Mouse (Mus musculus) stomach, embryonic 16.5 days (tissue): ENCODE data around the gene Cask. TPM values are rescaled to one million over a fixed set of nuclear protein-coding genes. Genes with fewer than 3 reads are reported as not detected.

Experiments used
- ATAC-seq: fragments of 200-750 bp; cut with Nextera tagmentation; 2 replicates; pipeline ENCODE4 v1.8.0; 2017; ENCODE audit warnings: moderate number of reproducible peaks, moderate TSS enrichment; ENCODE audit not compliant: insufficient read depth, low FRiP score
- H3K27ac ChIP-seq: fragments of 300-500 bp; sonication (generic); 2 replicates; pipeline ENCODE4 v1.5.1; 2014; ENCODE audit warnings: low read length
- H3K27me3 ChIP-seq: fragments of 300-500 bp; sonication (generic); 2 replicates; pipeline ENCODE4 v1.6.1; 2014; ENCODE audit warnings: low read length, control low read depth, mixed read lengths; ENCODE audit not compliant: control insufficient read depth, insufficient read depth
- H3K36me3 ChIP-seq: fragments of 300-500 bp; sonication (generic); 2 replicates; pipeline ENCODE4 v1.6.1; 2014; ENCODE audit warnings: low read length; ENCODE audit not compliant: control insufficient read depth, insufficient read depth
- H3K4me1 ChIP-seq: fragments of 300-500 bp; sonication (generic); 2 replicates; pipeline ENCODE4 v1.6.1; 2014; ENCODE audit warnings: low read length, control low read depth, mixed read lengths; ENCODE audit not compliant: control insufficient read depth, insufficient read depth
- H3K4me2 ChIP-seq: fragments of 300-500 bp; sonication (generic); 2 replicates; pipeline ENCODE4 v1.6.1; 2014; ENCODE audit warnings: low read depth, low read length, mixed read lengths
- H3K4me3 ChIP-seq: fragments of 300-500 bp; sonication (generic); replicated peaks from 2 replicates; pipeline ENCODE4 v1.5.1; 2014; ENCODE audit warnings: mild to moderate bottlenecking, low read length
- H3K9ac ChIP-seq: fragments of 300-500 bp; sonication (generic); 2 replicates; pipeline ENCODE4 v1.6.1; 2014; ENCODE audit warnings: low read length
- H3K9me3 ChIP-seq: fragments of 300-500 bp; sonication (generic); replicated peaks from 2 replicates; pipeline ENCODE4 v1.6.1; 2016; ENCODE audit warnings: low read length, control low read depth; ENCODE audit not compliant: control insufficient read depth
- WGBS: fragments of 180-500 bp; shearing (Covaris S2); extraction: QIAGEN DNeasy Blood & Tissue Kit; methylation state at CpG from one replicate; pipeline ENCODE4 v1.1.7; 2014; 5-methylcytosine and 5-hydroxymethylcytosine counted together
- polyA plus RNA-seq: library from polyadenylated mRNA; unstranded; fragments of >200 nt; fragmentation: Nextera tagmentation; extraction: Ambion mirVana; gene quantifications from 2 replicates; pipeline ENCODE4 v1.2.1, GENCODE M21; 2015

Gene Cask
- polyA plus RNA-seq, 1 experiment from 2014 or later: 15.2 TPM

GRCm38 (mm10) chrX:13520566-13520965, 330.6 kb downstream of the Cask start:
- ATAC-seq: no peak
- Histone ChIP-seq H3K27me3 (peaks cover 4% of the 10 kb centered on the region; the same call in 1 of the 2 replicates), H3K4me3 (no peak overlapping the region), H3K9ac (no peak overlapping the region), H3K4me2 (no peak overlapping the region), H3K36me3 (no peaks in the 10 kb centered on the region), H3K4me1 (no peaks in the 10 kb centered on the region), H3K9me3 (no peaks in the 10 kb centered on the region), H3K27ac (no peak overlapping the region)
- 90% methylated on average over 4 of the region's 4 CpGs for WGBS

GRCm38 (mm10) chrX:13519408-13519783, 331.8 kb downstream of the Cask start:
- no peak for ATAC-seq
- 59% methylated on average over 5 of the region's 5 CpGs for WGBS
- Histone ChIP-seq H3K27me3 (peaks cover 4% of the 10 kb centered on the region; the same call in 1 of the 2 replicates), H3K4me2 (no peak overlapping the region), H3K9me3 (no peaks in the 10 kb centered on the region), H3K27ac (no peak overlapping the region), H3K4me3 (no peak overlapping the region), H3K36me3 (no peaks in the 10 kb centered on the region), H3K9ac (no peak overlapping the region), H3K4me1 (no peaks in the 10 kb centered on the region)

DNA sequence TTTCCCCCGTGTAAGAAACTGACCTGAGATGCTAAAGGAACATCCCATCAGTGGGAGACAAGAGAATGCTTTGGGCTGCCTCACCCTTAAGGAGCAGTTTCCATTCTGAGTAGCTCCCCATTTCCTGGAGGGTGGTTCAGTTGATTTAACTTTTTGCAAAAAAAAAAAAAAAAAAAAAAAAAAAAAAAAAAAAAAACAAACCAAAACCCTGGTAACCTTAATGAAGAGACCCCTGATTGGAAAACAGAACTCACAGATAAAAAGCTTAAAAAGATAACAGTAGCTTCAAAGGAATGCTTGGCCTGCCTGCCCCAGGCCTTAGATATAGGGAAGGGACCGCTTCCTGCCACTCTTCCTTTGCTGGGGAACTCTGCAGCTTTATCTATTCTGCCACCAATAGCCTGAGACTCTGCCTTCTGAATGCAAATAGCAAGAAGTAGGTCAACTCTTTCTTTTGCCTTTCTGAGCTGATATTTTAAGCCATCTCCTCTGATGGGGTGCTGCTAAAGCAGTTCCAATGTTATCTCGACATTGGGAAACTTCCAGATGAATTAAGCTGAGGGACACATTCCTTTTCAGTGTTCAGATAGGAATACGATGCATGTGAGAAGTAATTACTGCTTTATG, 332.3 kb downstream of the Cask start:
- ATAC-seq: no peak
- Histone ChIP-seq H3K36me3 (no peaks in the 10 kb centered on the region), H3K27ac (no peak overlapping the region), H3K27me3 (peaks cover 4% of the 10 kb centered on the region; the same call in 1 of the 2 replicates), H3K9me3 (no peaks in the 10 kb centered on the region), H3K4me2 (no peak overlapping the region), H3K9ac (no peak overlapping the region), H3K4me1 (no peaks in the 10 kb centered on the region), H3K4me3 (no peak overlapping the region)
- WGBS: 74% methylated on average over 4 of the region's 4 CpGs

DNA sequence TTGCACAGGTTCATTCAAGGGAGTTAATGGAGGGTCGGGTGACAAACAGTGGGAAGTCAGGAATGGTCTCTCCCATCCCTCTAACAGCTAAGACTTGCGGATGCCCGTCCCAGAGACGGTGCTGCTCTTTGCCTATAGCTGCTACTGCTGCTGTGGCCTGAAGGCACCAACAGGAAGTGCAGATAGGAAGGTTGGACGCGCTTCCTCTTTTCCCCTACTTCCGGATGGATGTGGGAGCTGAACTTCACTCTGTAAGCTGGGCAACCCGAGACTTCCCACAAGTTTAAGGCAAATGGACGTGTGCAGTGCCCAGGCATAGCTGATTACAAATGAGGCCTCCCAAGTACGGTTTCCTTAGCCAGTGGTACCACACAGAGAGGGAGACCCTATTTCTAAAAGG, 333.1 kb downstream of the Cask start:
- Histone ChIP-seq H3K4me3 (no peak overlapping the region), H3K9ac (no peak overlapping the region), H3K4me1 (no peaks in the 10 kb centered on the region), H3K9me3 (no peaks in the 10 kb centered on the region), H3K4me2 (no peak overlapping the region), H3K27ac (no peak overlapping the region), H3K27me3 (peaks cover 4% of the 10 kb centered on the region; the same call in 1 of the 2 replicates), H3K36me3 (no peaks in the 10 kb centered on the region)
- ATAC-seq: no peak
- 78% methylated on average over 10 of the region's 10 CpGs for WGBS

DNA sequence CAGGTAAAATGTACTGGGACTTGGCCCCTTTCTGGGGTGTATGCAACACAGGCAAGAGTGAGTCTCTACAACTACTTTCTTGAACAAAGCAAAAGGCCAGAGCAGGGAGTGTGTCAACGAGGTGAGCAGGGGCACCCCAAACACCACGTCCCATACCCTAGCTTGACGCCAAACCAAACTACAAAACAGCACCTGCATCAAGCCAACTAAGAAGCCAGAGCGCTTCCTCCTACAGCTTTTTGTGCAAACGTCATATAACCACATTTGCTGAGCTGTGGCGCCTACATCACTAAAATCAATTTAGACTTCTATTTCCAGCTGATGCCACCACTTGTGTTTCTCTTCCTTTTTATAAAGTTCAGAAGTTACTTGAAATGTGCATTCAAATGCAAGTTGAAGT, 334.7 kb downstream of the Cask start:
- Histone ChIP-seq H3K4me3 (no peak overlapping the region), H3K4me1 (no peaks in the 10 kb centered on the region), H3K27me3 (peaks cover 4% of the 10 kb centered on the region; the same call in 1 of the 2 replicates), H3K36me3 (no peaks in the 10 kb centered on the region), H3K9me3 (no peaks in the 10 kb centered on the region), H3K4me2 (no peak overlapping the region), H3K27ac (no peak overlapping the region), H3K9ac (no peak overlapping the region)
- 79% methylated on average over 6 of the region's 6 CpGs for WGBS
- no peak for ATAC-seq

- ATAC-seq: no peak
- H3K4me2 ChIP-seq: no peak overlapping the region
- H3K27me3 ChIP-seq: no peaks in the 10 kb centered on the region; the same call in 1 of the 2 replicates
- H3K9me3 ChIP-seq: no peaks in the 10 kb centered on the region
- no peaks in the 10 kb centered on the region for H3K36me3 ChIP-seq
- WGBS: 89% methylated on average over 5 of the region's 5 CpGs
- H3K4me3 ChIP-seq: no peak overlapping the region
- no peak overlapping the region for H3K27ac ChIP-seq
- H3K4me1 ChIP-seq: no peaks in the 10 kb centered on the region
- H3K9ac ChIP-seq: no peak overlapping the region
These were observed 337.3 kb downstream of the Cask start for GRCm38 (mm10) chrX:13513864-13514263.

- Histone ChIP-seq H3K36me3 (no peaks in the 10 kb centered on the region), H3K9me3 (no peaks in the 10 kb centered on the region), H3K4me2 (no peak overlapping the region), H3K27me3 (no peaks in the 10 kb centered on the region; the same call in 1 of the 2 replicates), H3K27ac (no peak overlapping the region), H3K4me3 (no peak overlapping the region), H3K9ac (no peak overlapping the region), H3K4me1 (no peaks in the 10 kb centered on the region)
- 41% methylated on average over 2 of the region's 2 CpGs for WGBS
- no peak for ATAC-seq
These were observed 338.0 kb downstream of the Cask start for GRCm38 (mm10) chrX:13513127-13513526.

DNA sequence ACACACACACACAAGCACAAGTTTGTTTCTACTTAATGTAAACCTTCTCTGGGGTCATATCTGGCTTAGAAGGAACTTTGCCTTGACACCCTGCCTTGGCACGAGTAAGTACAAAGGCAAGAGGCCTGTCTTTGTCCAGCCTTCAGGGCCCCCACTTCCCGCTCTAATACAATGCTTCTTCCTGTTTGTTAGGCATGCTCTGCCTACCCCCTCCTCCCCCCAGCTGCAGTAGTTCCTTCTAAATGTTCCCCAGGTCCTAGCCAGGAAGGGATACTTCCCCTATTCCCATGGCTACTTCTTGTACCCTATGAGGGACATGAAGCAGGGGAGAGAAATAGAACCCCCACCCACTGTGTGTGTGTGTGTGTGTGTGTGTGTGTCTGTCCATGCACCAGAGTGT, 344.8 kb downstream of the Cask start:
- Histone ChIP-seq H3K4me3 (no peak overlapping the region), H3K9me3 (no peaks in the 10 kb centered on the region), H3K4me1 (no peaks in the 10 kb centered on the region), H3K9ac (no peak overlapping the region), H3K4me2 (no peak overlapping the region), H3K27ac (no peak overlapping the region), H3K36me3 (no peaks in the 10 kb centered on the region), H3K27me3 (no peaks in the 10 kb centered on the region; the same call in 1 of the 2 replicates)
- 33% methylated on average over 2 of the region's 2 CpGs for WGBS
- no peak for ATAC-seq

DNA sequence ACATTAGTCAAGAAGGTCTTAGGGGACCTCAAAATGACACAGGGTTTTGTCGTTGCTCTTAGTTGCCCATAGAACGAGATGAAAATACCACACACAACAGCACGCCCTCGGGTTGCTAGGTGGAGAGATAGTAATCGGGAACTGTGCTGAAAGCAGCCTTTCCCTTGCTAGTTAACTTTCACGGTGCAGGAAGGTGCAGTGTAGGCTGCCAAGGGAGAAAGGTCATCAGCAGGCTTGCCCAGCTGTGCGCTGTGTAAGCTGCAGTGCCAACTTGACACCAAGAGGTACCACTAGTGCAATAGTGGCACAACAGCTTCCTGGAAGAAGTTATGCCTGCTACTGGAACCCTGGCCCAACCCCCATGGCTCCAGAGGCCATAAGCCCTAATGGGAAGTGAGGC, 346.8 kb downstream of the Cask start:
- ATAC-seq: no peak
- H3K4me3 ChIP-seq: no peak overlapping the region
- no peaks in the 10 kb centered on the region for H3K36me3 ChIP-seq
- H3K4me2 ChIP-seq: no peak overlapping the region
- no peaks in the 10 kb centered on the region for H3K9me3 ChIP-seq
- H3K27ac ChIP-seq: no peak overlapping the region
- no peak overlapping the region for H3K9ac ChIP-seq
- WGBS: 89% methylated on average over 7 of the region's 7 CpGs
- H3K27me3 ChIP-seq: no peaks in the 10 kb centered on the region; the same call in 1 of the 2 replicates
- no peaks in the 10 kb centered on the region for H3K4me1 ChIP-seq
